Mouse (Mus musculus): Measurements from ENCODE around the gene Gtf2f2. TPM values are rescaled to one million over a fixed set of nuclear protein-coding genes. Genes with fewer than 3 reads are reported as not detected.

Gene Gtf2f2
- total and polyA plus RNA-seq, 3 experiments: 44.8 to 118 (median 90.6) TPM

- H3K36me3 ChIP-seq (replicated peaks in 1 of 2; ENCODE audit: control insufficient read depth in 1 of 2, insufficient read depth in 1 of 2, low read length in 1 of 2): peaks cover 35 to 56% of the 10 kb centered on the region in 2 experiments
- no peak overlapping the region for H3K4me3 ChIP-seq (replicated peaks in 1 of 3; ENCODE audit: low read depth in 2 of 3, low read length in 2 of 3, poor library complexity in 1 of 3)
- TF ChIP-seq MXI1 (IDR thresholded peaks at IDR 0.05; ENCODE audit: low read depth, low read length) (no peak), E2F4 (IDR thresholded peaks at IDR 0.05; ENCODE audit: insufficient replicate concordance, low read depth, low read length) (no peak), RAD21 (IDR thresholded peaks at IDR 0.05; ENCODE audit: low read depth, low read length) (no peak), KAT2A (IDR thresholded peaks at IDR 0.05; ENCODE audit: insufficient replicate concordance, low read length) (no peak)
- no peak overlapping the region for H3K9ac ChIP-seq (ENCODE audit: insufficient read depth, low read depth)
- no peaks in the 10 kb centered on the region for H3K27me3 ChIP-seq (replicated peaks)
- peaks cover 13% of the 10 kb centered on the region for H3K79me2 ChIP-seq (replicated peaks; ENCODE audit: control insufficient read depth, extremely low read depth, insufficient read depth, poor library complexity, severe bottlenecking)
- H3K4me2 ChIP-seq (ENCODE audit: insufficient read depth, low read depth, poor library complexity, severe bottlenecking): no peak overlapping the region
- in situ Hi-C loops (cut with MboI; ENCODE audit: low pct_ligation_motif_present, low pct_unique_long_range_greater_than_20kb, low sequenced_read_pairs): no loop called here
- no peak overlapping the region for H3K27ac ChIP-seq (ENCODE audit: insufficient read depth, low read depth)
- H3K4me1 ChIP-seq (ENCODE audit: control insufficient read depth in 1 of 2, insufficient read depth in 2 of 2): peaks cover 0 to 23% of the 10 kb centered on the region in 2 experiments; a peak in 2 of 4 replicates
- dilution Hi-C loops (cut with MboI; ENCODE audit: extremely low pct_ligation_motif_present, extremely low pct_unique_long_range_greater_than_20kb, low sequenced_read_pairs): no loop called here
- no peak for DNase-seq (ENCODE audit: extremely low read depth)
- no peaks in the 10 kb centered on the region for H3K9me3 ChIP-seq (replicated peaks; ENCODE audit: low read length)
These were observed 163.0 kb downstream of the Gtf2f2 start for GRCm38 (mm10) chr14:75847669-75848068.

Other genes with a start within 250 kb of the Gtf2f2 start
- gene Slc25a30, start 223.8 kb downstream of the Gtf2f2 start, total RNA-seq (2012; rRNA removed): 10.7 and 18.2 TPM in 2 replicates
- 15.5 and 17.0 TPM in 2 replicates for gene Slc25a30, start 223.8 kb downstream of the Gtf2f2 start, total RNA-seq (2014; rRNA removed)
- gene Slc25a30, start 223.8 kb downstream of the Gtf2f2 start, polyA plus RNA-seq (2012; ENCODE audit: insufficient read length, low read depth): 8.3 and 9.6 TPM in 2 replicates
- 698 and 751 TPM in 2 replicates for gene Tpt1, start 165.8 kb downstream of the Gtf2f2 start, total RNA-seq (2012; rRNA removed)
- gene Tpt1, start 165.8 kb downstream of the Gtf2f2 start, total RNA-seq (2014; rRNA removed): 1,876 and 2,057 TPM in 2 replicates
- gene Tpt1, start 165.8 kb downstream of the Gtf2f2 start, polyA plus RNA-seq (2012; ENCODE audit: insufficient read length, low read depth): 1,607 and 1,716 TPM in 2 replicates
- 0.08 TPM in 1 of 2 replicates, not detected in the other for gene Kctd4, start 55.9 kb downstream of the Gtf2f2 start, total RNA-seq (2012; rRNA removed)
- gene Kctd4, start 55.9 kb downstream of the Gtf2f2 start, total RNA-seq (2014; rRNA removed): not detected in 2 replicates
- 0.05 and 0.06 TPM in 2 replicates for gene Kctd4, start 55.9 kb downstream of the Gtf2f2 start, polyA plus RNA-seq (2012; ENCODE audit: insufficient read length, low read depth)
- gene Gpalpp1, start 99.9 kb upstream of the Gtf2f2 start, total RNA-seq (2012; rRNA removed): 12.9 and 13.5 TPM in 2 replicates
- 25.2 and 26.1 TPM in 2 replicates for gene Gpalpp1, start 99.9 kb upstream of the Gtf2f2 start, total RNA-seq (2014; rRNA removed)
- 18.9 and 20.2 TPM in 2 replicates for gene Gpalpp1, start 99.9 kb upstream of the Gtf2f2 start, polyA plus RNA-seq (2012; ENCODE audit: insufficient read length, low read depth)
- 14.8 and 17.5 TPM in 2 replicates for gene Nufip1, start 100.0 kb upstream of the Gtf2f2 start, total RNA-seq (2012; rRNA removed)
- gene Nufip1, start 100.0 kb upstream of the Gtf2f2 start, total RNA-seq (2014; rRNA removed): 31.7 and 32.1 TPM in 2 replicates
- 24.6 and 28.4 TPM in 2 replicates for gene Nufip1, start 100.0 kb upstream of the Gtf2f2 start, polyA plus RNA-seq (2012; ENCODE audit: insufficient read length, low read depth)